Mouse (Mus musculus) gastrocnemius, adult 2 months (tissue): ENCODE data around the gene Hoxb9. TPM values are rescaled to one million over a fixed set of nuclear protein-coding genes. Genes with fewer than 3 reads are reported as not detected.

ENCODE experiments used
- DNase-seq: peaks from one replicate; pipeline ENCODE4 v3.0.0; 2022
- H3K27ac ChIP-seq: fragments of 200-600 bp; 2 replicates; pipeline ENCODE4 v1.8.1; 2022; ENCODE audit warnings: mild to moderate bottlenecking
- H3K4me3 ChIP-seq: fragments of 200-600 bp; 2 replicates; pipeline ENCODE4 v1.8.1; 2022; ENCODE audit warnings: mild to moderate bottlenecking, moderate library complexity
- CTCF ChIP-seq: fragments of 200-600 bp; IDR thresholded peaks from 2 replicates; pipeline ENCODE4 v1.8.1; 2022; ENCODE audit warnings: antibody characterized with exemption, mild to moderate bottlenecking, moderate library complexity
- intact Hi-C: fragments of 180-260 bp; cut with DNase I; formaldehyde crosslinking; loops from one replicate; pipeline ENCODE4 v1.15.1; 2025
- total RNA-seq, 2 experiments: library from RNA; stranded (reverse); gene quantifications; 2 replicates each; pipeline ENCODE4 v1.2.3; 2021

Hoxb9 gene
- total RNA-seq, 2 experiments from 2014 or later = 0.14 TPM; not detected in 1

- no peak for DNase-seq
- TF ChIP-seq CTCF = no peak
- intact Hi-C loops = no loop called here
- H3K27ac ChIP-seq = no peak overlapping the region
- H3K4me3 ChIP-seq = no peak overlapping the region
Observed at GRCm38 (mm10) chr11:96259511-96259910, 11.7 kb upstream of the Hoxb9 start.

GRCm38 (mm10) chr11:96260310-96260970 is 10.8 kb upstream of the Hoxb9 start:
- intact Hi-C loops = no loop called here
- H3K27ac ChIP-seq = no peak overlapping the region
- DNase-seq = no peak
- no peak for TF ChIP-seq CTCF
- no peak overlapping the region for H3K4me3 ChIP-seq

- intact Hi-C loops = no loop called here
- Histone ChIP-seq H3K27ac (no peak overlapping the region), H3K4me3 (no peak overlapping the region)
- DNase-seq = peak; percentile 65
- TF ChIP-seq CTCF = peak; percentile 73
Observed at GRCm38 (mm10) chr11:96261323-96261890, 9.8 kb upstream of the Hoxb9 start.

GRCm38 (mm10) chr11:96262262-96262830 is 8.9 kb upstream of the Hoxb9 start:
- DNase-seq = no peak
- Histone ChIP-seq H3K27ac (no peak overlapping the region), H3K4me3 (no peak overlapping the region)
- no peak for TF ChIP-seq CTCF
- intact Hi-C loops = no loop called here

- no peak for DNase-seq
- intact Hi-C loops = no loop called here
- TF ChIP-seq CTCF = no peak
- Histone ChIP-seq H3K4me3 (no peak overlapping the region), H3K27ac (no peak overlapping the region)
Observed at GRCm38 (mm10) chr11:96263636-96264389, 7.4 kb upstream of the Hoxb9 start.

- DNase-seq = no peak
- TF ChIP-seq CTCF = no peak
- intact Hi-C loops = no loop called here
- Histone ChIP-seq H3K27ac (no peak overlapping the region), H3K4me3 (no peak overlapping the region)
Observed at GRCm38 (mm10) chr11:96264390-96265020, 6.8 kb upstream of the Hoxb9 start.

GRCm38 (mm10) chr11:96265954-96266353 is 5.3 kb upstream of the Hoxb9 start:
- Histone ChIP-seq H3K27ac (no peak overlapping the region), H3K4me3 (no peak overlapping the region)
- intact Hi-C loops = no loop called here
- no peak for TF ChIP-seq CTCF
- no peak for DNase-seq

GRCm38 (mm10) chr11:96267021-96267920 is 4.0 kb upstream of the Hoxb9 start:
- TF ChIP-seq CTCF = no peak
- H3K4me3 ChIP-seq = no peak overlapping the region
- DNase-seq = no peak
- intact Hi-C loops = no loop called here
- H3K27ac ChIP-seq = no peak overlapping the region

GRCm38 (mm10) chr11:96268031-96268745 is 3.1 kb upstream of the Hoxb9 start:
- Histone ChIP-seq H3K4me3 (no peak overlapping the region), H3K27ac (no peak overlapping the region)
- intact Hi-C loops = no loop called here
- no peak for TF ChIP-seq CTCF
- DNase-seq = no peak

GRCm38 (mm10) chr11:96269869-96270268 is 1.4 kb upstream of the Hoxb9 start:
- DNase-seq = peak; percentile 43
- intact Hi-C loops = no loop called here
- peak overlapping the region; percentile 6; the same call in 1 of the 2 replicates for H3K4me3 ChIP-seq
- no peak overlapping the region for H3K27ac ChIP-seq
- TF ChIP-seq CTCF = no peak

GRCm38 (mm10) chr11:96271541-96272011 is 319 bp downstream of the Hoxb9 start:
- Histone ChIP-seq H3K27ac (no peak overlapping the region), H3K4me3 (peak overlapping the region; percentile 72)
- DNase-seq = no peak
- no peak for TF ChIP-seq CTCF
- intact Hi-C loops = no loop called here
